In genomic region chr17:84600051-84600983, GRCm38 (mm10) we compare ENCODE assay signal across 18 mouse cellular contexts. TPM values are rescaled to one million over a fixed set of nuclear protein-coding genes. Genes with fewer than 3 reads are reported as not detected.
DNase-seq lines count a peak whose midpoint lies in the region; ATAC-seq and TF ChIP-seq lines count a peak whose summit lies in the region.
"Had no signal": no experiment of that assay in that cellular context is flagged by ENCODE, and none has a peak within 500 bp of the region (broad histone marks: within the 10 kb centered on the region; RNA-seq: fewer than 3 reads in every experiment).

No protein-coding gene starts in this region.

- 68% methylated on average over 9 of the region's 9 CpGs for WGBS in lung, embryonic 14.5 days
- 67% methylated on average over 9 of the region's 9 CpGs for WGBS in lung, adult 2 months
- WGBS in kidney, embryonic 16.5 days, result 61% methylated on average over 9 of the region's 9 CpGs

- no peak for ATAC-seq in lung, embryonic 14.5 days (ENCODE audit: insufficient read depth)
- peak; percentile 79 for ATAC-seq in kidney, embryonic 16.5 days (ENCODE audit: low FRiP score, low TSS enrichment)
- ATAC-seq: liver, embryonic 12.5 days had no signal

- no peaks in the 10 kb centered on the region for H3K9me3 ChIP-seq in lung, embryonic 14.5 days (ENCODE audit: low read depth, low read length)
- H3K9me3 ChIP-seq in kidney, embryonic 16.5 days (ENCODE audit: low read length), result no peaks in the 10 kb centered on the region
- H3K9me3 ChIP-seq: liver, embryonic 12.5 days; neural tube, embryonic 15.5 days had no signal

- H3K27me3 ChIP-seq in lung, embryonic 14.5 days (ENCODE audit: insufficient read depth, low read length), result no peaks in the 10 kb centered on the region
- H3K27me3 ChIP-seq in kidney, embryonic 16.5 days (ENCODE audit: insufficient read depth, low read length), result no peaks in the 10 kb centered on the region
- H3K27me3 ChIP-seq: CH12.LX; liver, embryonic 12.5 days; neural tube, embryonic 15.5 days had no signal

- peak overlapping the region; percentile 59; the same call in 1 of the 2 replicates for H3K27ac ChIP-seq in lung, embryonic 14.5 days (ENCODE audit: low read depth)
- peak overlapping the region; percentile 77 for H3K27ac ChIP-seq in embryonic fibroblast, embryonic 13.5 days (ENCODE audit: insufficient read depth, low read length)
- peak overlapping the region; percentile 82 for H3K27ac ChIP-seq in kidney, embryonic 16.5 days (ENCODE audit: low read length)
- H3K27ac ChIP-seq: heart, adult 2 months; left cerebral cortex, adult 2 months; liver, embryonic 12.5 days; macrophage; neural tube, embryonic 15.5 days had no signal

- intact Hi-C loops in heart, postnatal 36 days (cut with DNase I), result no loop called here

- H3K9ac ChIP-seq in lung, embryonic 14.5 days, result no peak overlapping the region
- H3K9ac ChIP-seq in kidney, embryonic 16.5 days (replicated peaks; ENCODE audit: low read length), result no peak overlapping the region
- H3K9ac ChIP-seq: liver, embryonic 12.5 days; neural tube, embryonic 15.5 days had no signal

- 0 out of 2 replicates have a peak, but pooled peaks cover 4% of the 10 kb centered on the region for H3K4me1 ChIP-seq in lung, embryonic 14.5 days (ENCODE audit: insufficient read depth)
- H3K4me1 ChIP-seq in lung, adult 2 months (ENCODE audit: control insufficient read depth, insufficient read depth, low read length), result peaks cover 13% of the 10 kb centered on the region
- no peaks in the 10 kb centered on the region; the same call in 1 of the 2 replicates for H3K4me1 ChIP-seq in embryonic fibroblast, embryonic 13.5 days (ENCODE audit: control insufficient read depth, insufficient read depth, low read length)
- peaks cover 8% of the 10 kb centered on the region; the same call in 1 of the 2 replicates for H3K4me1 ChIP-seq in kidney, embryonic 16.5 days (ENCODE audit: insufficient read depth, low read length)
- H3K4me1 ChIP-seq: liver, embryonic 12.5 days; neural tube, embryonic 15.5 days had no signal

- H3K4me3 ChIP-seq in lung, embryonic 14.5 days (ENCODE audit: low read depth, low read length), result no peak overlapping the region
- H3K4me3 ChIP-seq in lung, adult 2 months (replicated peaks; ENCODE audit: extremely low read depth, low read depth, low read length), result no peak overlapping the region
- H3K4me3 ChIP-seq in embryonic fibroblast, embryonic 13.5 days (ENCODE audit: insufficient read depth, low read length), result no peak overlapping the region
- H3K4me3 ChIP-seq in kidney, embryonic 16.5 days (ENCODE audit: low read length), result no peak overlapping the region
- H3K4me3 ChIP-seq: erythroblast, embryonic 14.5 days; heart, adult 2 months; left cerebral cortex, adult 2 months; liver, embryonic 12.5 days; neural tube, embryonic 15.5 days had no signal

- TF ChIP-seq CTCF in lung, embryonic 14.5 days (IDR thresholded peaks at IDR 0.05; ENCODE audit: low read depth), result no peak
- no peak for TF ChIP-seq CTCF in lung, adult 2 months (IDR thresholded peaks at IDR 0.05; ENCODE audit: insufficient read depth, low read length)
- TF ChIP-seq CTCF in embryonic fibroblast, embryonic 13.5 days (IDR thresholded peaks at IDR 0.05; ENCODE audit: borderline replicate concordance, insufficient read depth, low read length), result no peak

- no peak for DNase-seq in lung, embryonic 14.5 days
- no peak for DNase-seq in lung, adult 2 months
- peak; percentile 75 for DNase-seq in yolk sac, embryonic 10.5 days (ENCODE audit: low spot score)
- no peak for DNase-seq in neural tube, embryonic 10.5 days (ENCODE audit: extremely low spot score, low spot score)
- DNase-seq in heart, postnatal 36 days, result no peak
- DNase-seq: adrenal gland, adult 8-10 months; cerebellum, postnatal 36 days; heart, adult 2 months; heart, postnatal 4 days; thymus, postnatal 14 days had no signal

- peaks cover 21% of the 10 kb centered on the region; the same call in 1 of the 2 replicates for H3K36me3 ChIP-seq in lung, embryonic 14.5 days (ENCODE audit: insufficient read depth)
- H3K36me3 ChIP-seq in kidney, embryonic 16.5 days (ENCODE audit: insufficient read depth, low read length), result peaks cover 13% of the 10 kb centered on the region; the same call in 1 of the 2 replicates
- H3K36me3 ChIP-seq: liver, embryonic 12.5 days; neural tube, embryonic 15.5 days had no signal

- H3K4me2 ChIP-seq in lung, embryonic 14.5 days, result no peak overlapping the region
- no peak overlapping the region for H3K4me2 ChIP-seq in kidney, embryonic 16.5 days (replicated peaks; ENCODE audit: low read depth, low read length)
- H3K4me2 ChIP-seq: liver, embryonic 12.5 days; neural tube, embryonic 15.5 days had no signal

- no peak for TF ChIP-seq POLR2A in lung, adult 2 months (IDR thresholded peaks at IDR 0.05; ENCODE audit: borderline replicate concordance, extremely low read depth, low read depth, low read length)
- TF ChIP-seq POLR2A in embryonic fibroblast, embryonic 13.5 days (IDR thresholded peaks at IDR 0.05; ENCODE audit: low read depth, low read length), result no peak

RNA-seq across cellular contexts. Expression of gene Dync2li1, which starts 26.0 kb away (rescaled TPM):
- 33.8 and 36.5 TPM in 2 replicates for polyA plus RNA-seq in lung, embryonic 14.5 days (2014; fragmentation: Nextera tagmentation; extraction: Ambion mirVana)
- polyA plus RNA-seq in lung, adult 2 months (2012; rRNA removed), result 5.5 and 11.4 TPM in 2 replicates
- polyA plus RNA-seq in embryonic fibroblast, embryonic 13.5 days (2011; ENCODE audit: insufficient read length, low read depth, missing spikeins), result 18.9 and 21.4 TPM in 2 replicates
- 54.9 and 56.9 TPM in 2 replicates for polyA plus RNA-seq in kidney, embryonic 16.5 days (2015; fragmentation: Nextera tagmentation; extraction: Ambion mirVana)
- 1 to 10 TPM; 2.6 to 3.9 TPM for total RNA-seq in heart, postnatal 36 days (2021)
- polyA plus RNA-seq: erythroblast, embryonic 14.5 days had no signal
